Mouse (Mus musculus): ENCODE measurements around the gene Ufl1. TPM values are rescaled to one million over a fixed set of nuclear protein-coding genes. Genes with fewer than 3 reads are reported as not detected.
"Not testable (repeated sequence)": the region's sequence is repeated elsewhere in the genome, so short reads cannot be mapped to it uniquely, and the experiment has no call there.

Ufl1 gene
- 36.0 and 40.8 TPM in 2 replicates for polyA plus RNA-seq (2015; fragmentation: Nextera tagmentation; extraction: Ambion mirVana)

GRCm38 (mm10) chr4:25281671-25282038, at the start of gene Ufl1:
TSS of gene Ufl1 (minus strand) at chr4:25281821.
- peak within 1 kb of the TSS; percentile 79 for H3K4me3 ChIP-seq (replicated peaks)
- peak within 1 kb of the TSS; percentile 55 for H3K4me2 ChIP-seq (replicated peaks)
- H3K27ac ChIP-seq (replicated peaks), result peak within 1 kb of the TSS; percentile 98
- peaks cover 17% of the 10 kb centered on the region for H3K36me3 ChIP-seq
- peaks cover 5% of the 10 kb centered on the region; the same call in 1 of the 2 replicates for H3K4me1 ChIP-seq
- under 1% methylated on average over 30 of the region's 30 CpGs for WGBS
- peak within 1 kb of the TSS; percentile 88 for H3K9ac ChIP-seq
- no peaks in the 10 kb centered on the region for H3K27me3 ChIP-seq
- peak; percentile 97 for ATAC-seq (ENCODE audit: insufficient number of reproducible peaks, low FRiP score, low TSS enrichment, low read depth)
- H3K9me3 ChIP-seq (replicated peaks), result no peaks in the 10 kb centered on the region

DNA sequence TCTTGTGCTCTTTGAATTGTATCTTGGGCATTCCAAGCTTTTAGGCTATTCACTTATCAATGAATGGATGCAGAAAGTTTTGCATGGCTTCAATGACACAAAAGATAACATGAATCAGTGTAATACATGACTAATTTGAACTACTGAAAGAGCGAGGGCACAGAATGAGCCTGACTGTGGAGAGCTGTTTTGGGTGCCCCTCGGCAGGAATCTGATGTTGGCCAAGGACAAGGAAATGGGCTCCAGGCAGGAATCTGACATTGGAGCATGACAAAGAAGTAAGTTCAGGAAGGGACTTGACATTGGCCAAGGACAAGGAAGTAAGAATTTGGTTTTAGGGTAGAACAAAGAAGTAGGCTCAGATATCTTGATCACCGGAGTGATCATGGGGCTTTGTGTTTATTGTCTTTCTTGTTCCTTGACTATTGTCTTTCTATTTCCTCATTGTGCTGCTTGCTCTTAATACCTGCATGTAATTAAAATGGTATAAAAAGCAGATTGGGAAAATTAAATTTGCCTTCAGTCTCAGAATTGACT, 44.1 kb upstream of the Ufl1 start:
- no peak for ATAC-seq (ENCODE audit: insufficient number of reproducible peaks, low FRiP score, low TSS enrichment, low read depth)
- 90% methylated on average over 3 of the region's 3 CpGs for WGBS

GRCm38 (mm10) chr4:25322631-25323178, 41.1 kb upstream of the Ufl1 start:
- Histone ChIP-seq H3K9ac (no peak overlapping the region), H3K27ac (replicated peaks) (no peak overlapping the region), H3K4me3 (replicated peaks) (no peak overlapping the region), H3K9me3 (replicated peaks) (no peaks in the 10 kb centered on the region), H3K4me1 (no peaks in the 10 kb centered on the region), H3K36me3 (no peaks in the 10 kb centered on the region), H3K27me3 (no peaks in the 10 kb centered on the region), H3K4me2 (replicated peaks) (no peak overlapping the region)
- ATAC-seq (ENCODE audit: insufficient number of reproducible peaks, low FRiP score, low TSS enrichment, low read depth), result no peak
- 67% methylated on average over 2 of the region's 2 CpGs for WGBS

More for the DNA sequence above, 44.1 kb upstream of the Ufl1 start:
- H3K36me3 ChIP-seq, result no peaks in the 10 kb centered on the region
- H3K27me3 ChIP-seq, result no peaks in the 10 kb centered on the region
- H3K9ac ChIP-seq, result no peak overlapping the region
- H3K4me1 ChIP-seq, result no peaks in the 10 kb centered on the region
- no peaks in the 10 kb centered on the region for H3K9me3 ChIP-seq (replicated peaks)
- no peak overlapping the region for H3K27ac ChIP-seq (replicated peaks)
- H3K4me3 ChIP-seq (replicated peaks), result no peak overlapping the region
- no peak overlapping the region for H3K4me2 ChIP-seq (replicated peaks)

DNA sequence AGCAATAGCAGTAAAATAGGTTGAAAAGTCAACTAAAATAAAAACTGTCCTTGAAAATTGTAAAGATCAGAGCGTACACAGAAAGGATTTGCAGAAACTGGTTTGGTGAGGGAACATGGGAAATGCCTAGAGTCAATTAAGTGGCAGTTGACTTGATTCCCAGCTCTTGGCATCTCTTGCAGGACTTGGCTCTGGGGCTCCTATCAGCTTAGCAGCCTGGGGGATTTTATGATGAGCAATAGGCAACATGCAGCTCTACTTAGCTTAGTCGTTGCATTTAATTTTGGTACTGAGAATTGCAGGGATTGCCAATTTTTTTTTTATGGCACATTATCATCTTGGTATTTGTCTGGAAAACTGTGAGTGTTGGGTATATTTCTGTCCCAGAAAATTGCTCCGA, 32.1 kb upstream of the Ufl1 start:
- Histone ChIP-seq H3K36me3 (no peaks in the 10 kb centered on the region), H3K4me3 (replicated peaks) (no peak overlapping the region), H3K4me1 (no peaks in the 10 kb centered on the region), H3K27me3 (no peaks in the 10 kb centered on the region), H3K27ac (replicated peaks) (no peak overlapping the region), H3K4me2 (replicated peaks) (no peak overlapping the region), H3K9ac (no peak overlapping the region), H3K9me3 (replicated peaks) (no peaks in the 10 kb centered on the region)
- ATAC-seq (ENCODE audit: insufficient number of reproducible peaks, low FRiP score, low TSS enrichment, low read depth), result no peak
- 55% methylated on average over 3 of the region's 3 CpGs for WGBS

DNA sequence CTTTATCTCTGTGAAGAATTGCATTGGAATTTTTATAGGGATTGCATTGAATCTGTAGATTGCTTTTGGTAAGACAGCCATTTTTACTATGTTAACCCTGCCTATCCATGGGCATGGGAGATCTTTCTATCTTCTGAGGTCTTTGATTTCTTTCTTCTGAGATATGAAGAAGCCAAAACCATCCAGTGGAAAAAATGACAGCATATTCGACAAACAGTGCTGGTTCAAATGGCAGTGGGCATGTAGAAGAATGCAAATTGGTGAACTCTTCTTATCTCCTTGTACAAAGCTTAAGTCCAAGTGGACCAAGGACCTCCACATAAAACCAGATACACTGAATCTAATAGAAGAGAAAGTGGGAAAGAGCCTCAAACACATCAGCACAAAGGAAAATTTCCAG, 3.4 kb upstream of the Ufl1 start:
- not testable (repeated sequence) for H3K9me3 ChIP-seq (replicated peaks); H3K4me3 ChIP-seq (replicated peaks); H3K4me2 ChIP-seq (replicated peaks); H3K4me1 ChIP-seq; H3K27ac ChIP-seq (replicated peaks); H3K36me3 ChIP-seq; H3K9ac ChIP-seq; H3K27me3 ChIP-seq; ATAC-seq (ENCODE audit: insufficient number of reproducible peaks, low FRiP score, low TSS enrichment, low read depth)
- 94% methylated on average over 1 of the region's 1 CpGs for WGBS

DNA sequence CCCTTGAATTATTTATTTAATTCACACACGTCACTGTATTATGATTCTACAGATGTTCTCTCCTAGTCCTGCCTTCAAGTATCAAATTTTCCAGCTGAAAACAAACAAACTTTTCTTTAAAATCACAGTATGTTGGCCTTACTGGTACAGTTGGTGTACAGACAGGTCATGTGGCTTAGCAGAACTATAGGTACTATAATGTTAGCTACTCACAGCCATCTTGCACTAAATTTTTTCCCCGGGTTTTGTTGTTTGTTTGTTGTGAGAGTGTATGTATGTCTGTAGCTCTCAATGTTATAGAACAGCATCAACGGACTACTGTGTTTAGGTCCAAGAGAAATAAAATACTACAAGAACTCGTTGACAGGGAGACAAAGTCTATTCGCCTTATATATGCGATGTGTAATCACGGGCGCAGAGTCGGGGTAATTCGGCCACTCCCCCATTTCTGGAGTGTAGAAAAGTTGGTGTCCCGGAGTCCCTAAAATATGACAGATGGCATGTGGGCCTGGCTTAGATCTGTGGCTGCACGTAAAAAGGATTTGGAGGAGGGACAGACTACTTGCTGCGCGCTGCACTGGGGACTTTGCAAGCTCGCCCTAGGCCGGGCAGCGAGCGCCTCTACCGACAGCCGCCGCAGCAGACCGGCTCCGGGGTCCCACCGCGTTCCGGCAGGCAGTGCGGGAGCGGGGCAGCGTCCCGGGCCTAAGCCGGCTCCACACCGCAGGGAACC, 517 bp downstream of the Ufl1 start:
- peaks cover 5% of the 10 kb centered on the region; the same call in 1 of the 2 replicates for H3K4me1 ChIP-seq
- peak overlapping the region; percentile 88 for H3K9ac ChIP-seq
- H3K36me3 ChIP-seq, result peaks cover 17% of the 10 kb centered on the region
- H3K4me2 ChIP-seq (replicated peaks), result peak overlapping the region; percentile 55
- ATAC-seq (ENCODE audit: insufficient number of reproducible peaks, low FRiP score, low TSS enrichment, low read depth), result peak; percentile 90
- peak overlapping the region; percentile 98 for H3K27ac ChIP-seq (replicated peaks)
- H3K4me3 ChIP-seq (replicated peaks), result peak overlapping the region; percentile 79
- WGBS, result under 1% methylated on average over 32 of the region's 32 CpGs
- H3K27me3 ChIP-seq, result no peaks in the 10 kb centered on the region
- no peaks in the 10 kb centered on the region for H3K9me3 ChIP-seq (replicated peaks)

DNA sequence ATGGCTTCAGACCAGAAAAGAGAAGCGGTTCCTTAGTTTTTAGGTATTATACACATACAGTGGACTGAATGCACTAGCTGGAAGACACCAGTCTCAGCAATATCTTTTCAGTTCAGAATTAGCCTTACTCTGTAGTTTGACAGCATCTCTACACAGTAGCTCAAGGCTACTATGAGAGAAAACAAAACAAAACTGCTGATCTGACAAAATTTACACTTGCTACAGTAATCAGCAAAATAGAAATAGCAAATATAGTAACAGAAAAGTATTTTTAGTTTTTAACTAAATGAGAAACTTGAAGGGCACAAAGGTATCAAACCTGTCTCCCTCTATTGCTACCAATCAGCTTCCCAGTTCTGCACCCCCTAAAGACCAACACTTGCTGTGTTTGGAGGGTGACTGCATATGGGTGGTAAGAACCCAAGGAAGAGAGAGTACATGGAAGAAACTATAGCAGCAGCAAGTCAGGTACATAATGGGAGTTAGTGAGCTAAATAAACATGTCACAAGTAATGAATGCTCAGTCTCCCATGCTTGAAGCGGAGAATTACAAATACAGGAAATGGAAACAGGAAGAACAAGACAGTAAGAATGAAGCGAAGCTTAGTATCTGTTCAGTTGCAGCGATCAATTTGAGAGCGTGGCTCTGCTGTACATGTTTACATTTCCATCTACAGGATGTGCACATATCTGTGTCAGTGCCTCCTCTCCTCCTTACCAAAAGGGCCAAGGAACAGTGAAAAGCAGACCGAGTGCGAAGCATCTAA, 8.6 kb downstream of the Ufl1 start:
- ATAC-seq (ENCODE audit: insufficient number of reproducible peaks, low FRiP score, low TSS enrichment, low read depth), result no peak
- peaks cover 71% of the 10 kb centered on the region for H3K36me3 ChIP-seq
- H3K4me1 ChIP-seq, result no peaks in the 10 kb centered on the region
- 92% methylated on average over 7 of the region's 7 CpGs for WGBS
- H3K4me2 ChIP-seq (replicated peaks), result no peak overlapping the region
- no peak overlapping the region for H3K27ac ChIP-seq (replicated peaks)
- H3K9ac ChIP-seq, result no peak overlapping the region
- H3K27me3 ChIP-seq, result no peaks in the 10 kb centered on the region
- no peak overlapping the region for H3K4me3 ChIP-seq (replicated peaks)
- no peaks in the 10 kb centered on the region for H3K9me3 ChIP-seq (replicated peaks)

GRCm38 (mm10) chr4:25271926-25272325, 9.7 kb downstream of the Ufl1 start:
- no peak overlapping the region for H3K9ac ChIP-seq

DNA sequence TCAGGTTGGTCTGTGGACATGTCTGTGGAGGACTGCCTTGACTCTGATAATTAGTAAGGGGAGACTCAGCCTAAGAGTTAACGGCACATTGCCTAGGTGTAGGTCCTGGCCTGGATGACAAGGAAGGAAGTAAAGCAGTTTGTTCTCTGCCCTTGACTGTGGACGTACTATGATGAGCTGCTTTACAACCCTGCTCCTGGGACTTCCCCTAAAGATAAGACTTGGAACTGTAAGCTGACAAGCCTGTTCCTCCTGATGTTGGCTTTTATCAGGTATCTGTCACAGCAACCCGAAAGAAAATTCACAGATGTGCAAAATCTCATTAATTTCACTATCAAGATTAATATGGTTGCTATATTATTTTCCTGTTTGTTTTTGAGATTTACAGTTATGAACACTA, 14.5 kb downstream of the Ufl1 start:
- Histone ChIP-seq H3K4me3 (replicated peaks) (no peak overlapping the region), H3K9ac (no peak overlapping the region), H3K27ac (replicated peaks) (no peak overlapping the region), H3K27me3 (no peaks in the 10 kb centered on the region), H3K9me3 (replicated peaks) (0 out of 2 replicates have a peak, but pooled peaks cover 3% of the 10 kb centered on the region), H3K36me3 (peaks cover 62% of the 10 kb centered on the region), H3K4me1 (no peaks in the 10 kb centered on the region), H3K4me2 (replicated peaks) (no peak overlapping the region)
- no peak for ATAC-seq (ENCODE audit: insufficient number of reproducible peaks, low FRiP score, low TSS enrichment, low read depth)
- 87% methylated on average over 3 of the region's 3 CpGs for WGBS

More at GRCm38 (mm10) chr4:25271926-25272325, 9.7 kb downstream of the Ufl1 start:
- no peaks in the 10 kb centered on the region for H3K9me3 ChIP-seq (replicated peaks)
- no peaks in the 10 kb centered on the region for H3K4me1 ChIP-seq
- H3K4me3 ChIP-seq (replicated peaks), result no peak overlapping the region
- no peak for ATAC-seq (ENCODE audit: insufficient number of reproducible peaks, low FRiP score, low TSS enrichment, low read depth)
- peaks cover 63% of the 10 kb centered on the region for H3K36me3 ChIP-seq
- H3K27me3 ChIP-seq, result no peaks in the 10 kb centered on the region
- H3K27ac ChIP-seq (replicated peaks), result no peak overlapping the region
- no peak overlapping the region for H3K4me2 ChIP-seq (replicated peaks)
- WGBS, result 91% methylated on average over 1 of the region's 1 CpGs

GRCm38 (mm10) chr4:25257822-25258398, 23.7 kb downstream of the Ufl1 start:
- WGBS, result 90% methylated on average over 7 of the region's 7 CpGs
- Histone ChIP-seq H3K4me3 (replicated peaks) (no peak overlapping the region), H3K27ac (replicated peaks) (no peak overlapping the region), H3K36me3 (peaks cover 35% of the 10 kb centered on the region), H3K9ac (no peak overlapping the region), H3K4me1 (no peaks in the 10 kb centered on the region), H3K9me3 (replicated peaks) (no peaks in the 10 kb centered on the region), H3K27me3 (no peaks in the 10 kb centered on the region), H3K4me2 (replicated peaks) (no peak overlapping the region)
- no peak for ATAC-seq (ENCODE audit: insufficient number of reproducible peaks, low FRiP score, low TSS enrichment, low read depth)

- no peak within 1 kb of the TSS for H3K4me3 ChIP-seq (replicated peaks)
- no peaks in the 10 kb centered on the region for H3K9me3 ChIP-seq (replicated peaks)
- no peak within 1 kb of the TSS for H3K27ac ChIP-seq (replicated peaks)
- H3K27me3 ChIP-seq, result no peaks in the 10 kb centered on the region
- no peaks in the 10 kb centered on the region for H3K36me3 ChIP-seq
- no peaks in the 10 kb centered on the region for H3K4me1 ChIP-seq
- H3K4me2 ChIP-seq (replicated peaks), result no peak within 1 kb of the TSS
- WGBS, result 87% methylated on average over 3 of the region's 3 CpGs
- no peak for ATAC-seq (ENCODE audit: insufficient number of reproducible peaks, low FRiP score, low TSS enrichment, low read depth)
- H3K9ac ChIP-seq, result no peak within 1 kb of the TSS
Observed at GRCm38 (mm10) chr4:25242776-25243175, 38.8 kb downstream of the Ufl1 start, which contains the start of gene Fhl5. TSS of gene Fhl5 (minus strand) at chr4:25242876.

All from embryonic facial prominence, embryonic 15.5 days (tissue).